Mouse (Mus musculus) embryo, embryonic 9.5 days (tissue): ENCODE measurements around the gene Rnaseh2a.
"Not testable (repeated sequence)": the region's sequence is repeated elsewhere in the genome, so short reads cannot be mapped to it uniquely, and the experiment has no call there.

Experiments used
- DNase-seq: peaks from one replicate; pipeline ENCODE4 v3.0.0-alpha.2; 2017; ENCODE audit errors: extremely low spot score

Gene Rnaseh2a

DNA sequence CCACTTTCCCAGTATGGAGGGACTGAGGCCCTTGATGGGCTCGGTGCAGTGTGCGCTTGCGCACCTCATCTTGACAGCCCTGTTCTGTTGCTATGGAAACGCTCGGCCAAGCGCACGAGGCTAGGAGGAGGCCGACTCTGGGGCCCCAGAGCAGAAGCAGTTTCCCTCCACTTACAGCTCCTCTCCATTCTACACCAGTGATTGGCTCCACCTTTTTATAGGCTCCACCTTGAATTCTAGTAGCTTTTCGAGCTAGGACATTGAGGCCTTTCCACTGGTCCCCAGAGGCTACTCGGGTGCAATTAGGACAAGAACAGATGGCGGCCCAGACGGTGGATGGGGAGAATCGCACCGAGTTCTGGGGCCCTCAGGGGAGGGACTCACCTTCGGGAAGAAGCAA is 34.7 kb downstream of the Rnaseh2a start:
- no peak for DNase-seq

DNA sequence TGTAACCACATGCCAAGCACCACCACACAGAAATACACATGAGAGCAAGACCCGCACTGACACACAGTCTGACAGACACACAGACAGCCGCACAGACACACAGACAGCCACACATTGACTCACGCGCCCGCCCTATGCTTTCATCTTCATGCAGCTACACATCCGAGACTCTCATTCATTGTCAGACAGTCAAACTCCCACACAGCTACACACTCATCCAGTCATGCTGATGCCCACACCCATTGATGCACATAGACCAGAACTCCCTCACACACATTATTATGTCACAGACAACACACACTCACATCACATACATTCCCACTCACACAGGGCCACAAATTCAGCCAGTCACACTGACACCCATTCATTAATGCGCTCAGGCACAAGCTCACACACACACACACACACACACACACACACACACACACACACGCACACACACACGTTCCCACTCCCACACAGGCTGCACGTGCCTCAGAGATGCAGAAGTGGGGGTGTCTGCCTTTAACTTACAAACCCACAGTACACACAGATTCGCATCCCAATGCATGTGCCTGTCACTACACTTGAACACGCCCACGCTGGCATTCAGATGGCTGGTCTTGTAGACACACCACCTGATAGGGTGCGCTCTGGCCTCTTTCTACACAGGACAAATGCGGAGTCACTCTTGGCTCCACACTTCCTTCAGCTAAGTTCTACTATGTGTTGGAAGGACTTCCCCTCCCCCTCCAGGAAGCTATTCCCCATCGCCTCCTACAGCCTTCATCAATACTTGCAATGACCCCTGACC is 35.6 kb downstream of the Rnaseh2a start:
- no peak for DNase-seq

DNA sequence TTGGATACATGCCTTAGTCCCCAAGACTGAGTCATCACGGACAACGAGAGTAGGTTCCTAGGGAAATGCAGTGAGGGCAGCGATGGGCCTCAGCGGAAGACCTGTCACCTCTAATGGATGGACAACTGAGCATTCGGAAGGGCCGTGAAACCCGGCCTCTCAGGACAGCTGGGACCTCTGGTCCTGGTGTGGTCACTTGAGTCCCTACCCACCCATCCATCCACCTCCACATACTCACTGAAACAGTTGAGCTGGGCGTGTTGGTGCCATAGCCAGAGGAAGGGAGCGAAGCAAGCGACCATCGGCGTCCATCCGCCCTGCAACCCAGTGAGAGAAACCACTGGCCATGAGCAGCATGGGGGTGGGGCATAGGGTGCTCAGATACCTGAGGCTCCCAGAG is 39.0 kb downstream of the Rnaseh2a start:
- DNase-seq = no peak

DNA sequence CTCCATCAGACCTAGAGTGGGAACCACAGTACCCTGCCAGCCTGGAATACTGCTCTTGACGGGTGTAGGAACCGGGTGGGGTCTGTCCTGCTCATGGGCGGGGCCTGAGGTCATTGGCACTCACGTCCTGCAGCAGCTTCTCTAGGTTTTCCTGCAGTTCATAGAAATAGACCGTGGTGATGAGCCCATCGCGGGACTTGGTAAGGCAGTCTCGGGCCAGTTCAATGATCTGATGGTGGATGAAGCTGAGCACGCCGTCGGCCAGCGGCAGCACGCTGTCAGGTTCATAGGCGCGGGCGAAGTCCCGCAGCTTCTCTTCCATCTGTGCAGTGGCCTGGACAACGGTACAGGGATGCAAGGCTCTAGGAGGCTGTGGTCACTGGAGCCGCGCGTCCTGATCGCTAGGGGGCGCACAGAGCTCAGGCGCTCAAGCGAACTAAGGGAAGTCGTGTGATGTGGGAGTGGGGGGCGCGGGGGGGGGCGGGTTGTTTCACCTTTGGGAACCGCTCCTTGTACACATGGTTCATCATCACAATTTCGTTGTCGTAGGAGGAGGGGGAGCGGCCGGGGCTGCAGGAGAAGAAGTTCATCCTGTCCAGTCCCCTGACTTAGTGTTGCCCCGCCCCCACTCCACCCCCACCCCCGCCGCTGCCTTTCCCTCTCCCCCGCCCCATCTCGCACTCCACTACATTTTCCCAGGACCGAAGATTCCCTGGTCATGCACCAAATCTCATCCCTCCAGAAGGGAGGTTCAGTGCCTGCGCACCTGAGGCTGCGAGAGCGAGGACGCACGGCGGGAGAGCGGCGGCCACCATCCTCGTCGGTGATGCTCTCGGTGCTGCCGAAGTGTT is 40.9 kb downstream of the Rnaseh2a start:
- peak; percentile 80 for DNase-seq

DNA sequence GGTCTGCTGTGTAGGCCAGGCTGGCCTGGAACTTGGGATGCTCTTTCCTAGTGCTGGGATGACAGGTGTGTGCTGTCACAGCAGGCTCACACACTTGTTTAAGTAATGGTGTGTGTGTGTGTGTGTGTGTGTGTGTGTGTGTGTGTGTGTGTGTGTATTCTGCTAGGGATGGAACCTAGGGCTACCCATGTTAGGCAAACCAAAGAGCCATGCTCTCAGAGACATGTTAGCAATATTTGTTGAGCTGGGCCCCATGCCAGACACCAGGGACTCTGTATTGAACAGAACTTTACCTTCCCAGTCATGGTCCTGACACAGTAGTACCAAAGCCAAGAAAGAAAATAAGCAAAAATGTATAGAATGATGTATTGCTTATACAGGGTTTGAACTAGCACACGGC is 42.1 kb downstream of the Rnaseh2a start:
- DNase-seq = no peak

DNA sequence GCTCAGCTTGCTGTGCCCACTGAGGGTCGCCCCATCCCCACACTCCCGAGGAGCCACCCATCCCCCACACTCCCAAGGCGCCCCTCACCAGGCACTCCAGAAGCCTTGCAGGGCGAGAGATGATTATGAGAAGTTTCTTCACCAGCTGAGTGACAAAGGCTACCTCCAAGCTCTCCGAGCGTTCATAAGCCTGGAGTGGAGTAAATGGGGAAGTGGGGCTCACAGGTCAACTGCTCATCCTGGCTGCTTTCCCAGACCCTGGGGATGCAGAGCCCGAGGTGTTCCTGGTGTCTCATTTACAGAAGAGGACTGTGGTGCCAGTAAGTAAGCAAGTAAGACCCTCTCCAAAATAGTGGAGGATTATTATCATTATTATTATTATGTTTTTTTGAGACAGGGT is 44.0 kb downstream of the Rnaseh2a start:
- DNase-seq = no peak

DNA sequence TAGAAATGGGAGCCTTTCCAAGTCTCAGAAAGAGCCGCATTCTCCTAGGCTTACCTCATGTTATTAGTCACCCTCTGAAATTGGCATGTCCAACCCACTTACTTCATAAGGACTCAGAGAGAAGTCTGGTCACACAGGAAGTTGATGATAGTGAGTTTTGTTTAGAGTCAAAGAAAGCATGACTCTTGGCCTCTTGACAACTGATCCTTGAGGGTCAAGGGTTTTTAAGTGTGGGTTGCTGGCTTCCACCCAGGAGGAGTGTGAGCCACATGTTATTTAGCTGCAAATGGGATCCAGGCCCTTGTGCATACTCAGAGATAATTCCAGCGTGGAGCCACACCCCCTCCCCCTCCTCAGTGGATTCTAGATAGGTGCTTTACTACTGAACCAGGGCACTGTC is 48.0 kb downstream of the Rnaseh2a start:
- DNase-seq = no peak

DNA sequence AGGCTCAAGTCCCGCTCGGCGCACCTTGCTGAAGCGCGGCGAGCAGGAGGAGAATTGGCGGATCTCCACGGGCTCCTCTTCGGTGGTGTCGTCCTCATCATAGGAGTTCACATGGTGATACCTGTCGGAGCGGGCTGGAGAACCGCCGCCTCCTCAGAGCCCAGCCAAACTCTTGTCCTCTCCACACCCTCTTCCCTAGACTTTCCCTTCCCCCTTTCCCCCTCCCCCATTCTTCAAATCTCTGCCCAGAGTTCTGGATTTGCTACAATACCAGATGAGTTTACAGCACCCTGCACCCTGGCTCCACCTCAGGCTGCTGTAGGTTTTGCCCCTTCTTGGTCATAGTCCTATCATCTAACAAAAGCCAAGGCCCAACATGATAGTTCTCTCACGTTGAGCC is 50.9 kb downstream of the Rnaseh2a start:
- DNase-seq = no peak

DNA sequence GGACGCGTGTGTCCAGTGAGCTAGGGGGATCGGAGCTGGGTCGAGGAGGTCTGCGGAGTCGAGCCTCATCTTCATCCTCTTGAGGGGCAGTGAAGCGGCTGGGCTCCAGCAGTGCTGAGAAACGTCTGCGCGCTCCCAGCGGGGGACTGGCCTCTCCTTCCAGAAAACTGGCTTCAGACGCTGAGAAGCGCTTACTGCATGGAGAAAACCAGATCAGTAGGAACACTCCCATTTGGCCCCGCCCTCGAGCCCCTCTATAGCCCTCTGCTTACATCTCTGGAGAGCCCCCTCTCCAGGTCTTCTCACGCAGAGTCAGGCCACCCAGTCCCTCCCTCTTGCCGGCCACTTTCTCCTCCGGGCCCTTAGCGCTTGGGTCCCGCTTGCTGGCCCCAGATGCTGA is 51.8 kb downstream of the Rnaseh2a start:
- no peak for DNase-seq

DNA sequence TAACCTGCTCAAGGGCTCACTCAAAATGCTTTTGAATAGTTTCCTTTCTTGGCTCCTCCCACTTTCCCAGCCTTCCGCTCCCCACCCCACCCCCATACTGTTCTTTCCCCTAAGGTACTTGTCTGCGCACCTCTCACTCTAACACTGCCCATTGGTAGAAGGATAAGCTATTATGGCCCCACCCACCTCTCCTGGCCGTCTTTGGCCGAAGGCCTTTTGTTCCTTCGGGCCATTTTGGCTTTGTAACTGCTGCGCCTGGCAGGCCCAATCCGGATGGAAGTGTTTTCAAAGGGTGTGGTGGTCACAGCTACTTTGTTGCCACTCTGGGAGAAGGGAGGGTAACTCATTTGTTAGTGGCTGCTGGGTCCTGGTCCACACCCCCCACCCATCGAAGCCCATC is 54.3 kb downstream of the Rnaseh2a start:
- DNase-seq = no peak

DNA sequence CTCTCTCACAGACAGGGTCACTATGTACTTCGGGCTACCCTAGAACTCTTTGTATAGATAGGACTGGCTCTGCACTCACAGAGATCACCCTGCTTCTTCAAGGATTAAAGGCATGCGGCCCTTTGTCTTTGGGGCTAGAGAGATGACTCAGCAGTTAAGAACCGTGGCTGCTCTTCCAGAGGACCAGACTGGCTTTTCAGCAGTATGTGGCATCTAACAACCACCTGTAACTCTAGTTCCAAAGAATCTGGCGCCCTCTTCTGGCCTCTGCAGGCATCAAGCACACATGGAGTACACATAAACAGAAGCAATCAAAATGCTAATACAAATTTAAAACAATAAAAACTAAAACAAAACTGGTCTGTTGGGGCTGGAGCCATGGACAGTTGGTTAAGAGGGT is 55.6 kb downstream of the Rnaseh2a start:
- DNase-seq = no peak

DNA sequence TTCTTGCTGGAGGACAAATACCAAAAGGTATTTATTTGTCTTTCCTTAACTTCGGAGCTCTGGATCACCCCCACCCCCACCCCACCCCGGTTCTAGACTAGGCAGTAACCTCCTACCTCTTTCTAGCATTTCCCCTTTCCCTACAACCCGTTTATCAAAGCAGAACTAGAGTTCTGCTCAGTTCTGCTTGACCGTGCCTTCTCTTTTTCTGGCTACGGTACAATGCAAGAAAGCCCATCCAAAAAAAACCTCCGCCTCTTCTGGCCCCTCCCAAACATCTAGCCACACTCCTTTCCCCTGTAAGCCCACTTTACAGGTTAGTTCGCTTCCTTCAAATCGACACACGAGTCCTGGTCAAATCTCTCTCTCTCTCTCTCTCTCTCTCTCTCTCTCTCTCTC is 56.1 kb downstream of the Rnaseh2a start:
- DNase-seq = no peak

DNA sequence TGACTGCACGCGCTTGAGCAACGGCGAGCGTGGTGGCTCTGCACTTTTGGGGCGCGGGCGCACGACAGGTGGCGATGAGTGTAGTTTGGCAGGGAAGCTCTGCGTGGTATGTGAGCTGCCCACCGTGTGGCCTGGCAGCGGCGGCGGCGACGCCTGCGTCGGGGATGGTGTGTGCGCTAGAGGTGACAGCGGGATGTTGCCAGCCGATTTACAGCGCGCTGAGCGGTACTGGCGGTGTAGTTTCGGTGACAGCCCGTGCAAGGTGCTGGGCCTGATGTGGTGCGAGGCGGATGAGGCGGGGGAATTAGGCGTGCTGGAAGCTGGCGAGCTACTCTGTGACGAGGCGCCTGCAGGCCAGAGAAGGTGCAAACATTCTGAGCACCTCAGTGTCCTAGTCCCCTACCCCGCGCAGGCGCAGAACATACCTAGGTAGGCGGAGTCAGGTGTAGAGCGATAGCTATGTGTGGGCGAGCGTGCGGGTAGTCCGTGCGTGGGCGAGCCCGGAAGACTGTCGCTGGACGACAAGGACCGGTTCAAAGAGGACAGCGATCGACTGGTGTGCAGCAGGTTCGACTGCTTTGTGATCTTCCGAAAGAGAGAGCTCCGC is 56.6 kb downstream of the Rnaseh2a start:
- DNase-seq = peak; percentile 55

DNA sequence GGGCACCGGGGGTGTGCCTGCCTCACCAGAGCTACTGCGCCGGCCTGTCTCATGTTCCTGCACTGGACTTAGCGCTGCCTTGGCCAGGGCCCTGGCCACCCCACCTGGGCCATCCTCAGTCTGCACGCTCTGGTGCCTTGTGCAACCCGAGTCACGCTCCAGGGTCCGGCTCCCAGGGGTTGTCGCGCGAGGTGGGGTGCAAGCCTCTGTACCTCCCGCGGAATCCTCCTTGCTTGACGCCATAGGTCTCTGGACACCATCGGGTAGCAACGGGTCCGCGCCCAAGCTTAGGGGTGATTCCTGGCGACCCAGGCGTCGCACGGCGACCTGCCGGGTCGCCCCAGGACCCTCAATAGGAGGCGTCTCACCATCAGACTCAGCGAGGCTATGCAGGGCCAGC is 57.2 kb downstream of the Rnaseh2a start:
- DNase-seq = no peak

DNA sequence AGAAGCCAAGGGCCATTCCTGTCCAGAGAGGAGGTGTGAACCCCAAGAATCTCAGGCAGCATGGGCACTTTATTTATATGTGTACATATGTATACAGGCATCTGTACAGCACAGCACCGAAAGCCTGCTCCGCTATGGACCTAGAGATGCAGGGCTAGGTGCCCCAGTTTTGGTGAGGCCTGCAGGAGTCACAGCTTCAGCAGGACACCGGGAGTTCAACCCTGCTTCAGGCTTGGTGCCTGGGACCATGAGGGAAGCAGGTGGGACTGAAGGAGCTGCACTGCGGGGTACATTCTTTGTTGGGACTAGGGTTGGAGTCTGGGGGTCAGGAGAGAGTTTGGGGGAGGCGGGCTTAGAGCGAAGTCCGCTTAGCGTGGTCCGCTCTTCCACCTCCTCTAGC is 57.7 kb downstream of the Rnaseh2a start:
- no peak for DNase-seq

DNA sequence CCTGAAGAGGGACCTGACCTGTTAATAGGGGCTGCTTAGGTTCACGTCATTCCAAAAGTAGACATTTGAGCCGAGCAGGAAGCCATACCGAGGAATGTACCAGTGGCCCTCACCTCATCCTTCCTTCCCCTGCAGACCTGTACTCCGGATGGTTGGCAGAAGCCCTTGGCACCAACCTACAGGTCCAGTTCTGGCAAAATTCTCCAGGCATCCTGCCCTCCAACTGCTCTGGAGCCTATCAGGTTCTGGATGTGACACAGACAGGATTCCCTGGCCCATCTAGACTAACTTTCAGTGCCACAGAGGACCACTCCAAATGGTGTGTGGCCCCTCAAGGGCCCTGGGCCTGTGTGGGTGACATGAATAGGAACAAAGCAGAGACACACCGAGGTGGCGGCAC is 59.0 kb downstream of the Rnaseh2a start:
- no peak for DNase-seq

DNA sequence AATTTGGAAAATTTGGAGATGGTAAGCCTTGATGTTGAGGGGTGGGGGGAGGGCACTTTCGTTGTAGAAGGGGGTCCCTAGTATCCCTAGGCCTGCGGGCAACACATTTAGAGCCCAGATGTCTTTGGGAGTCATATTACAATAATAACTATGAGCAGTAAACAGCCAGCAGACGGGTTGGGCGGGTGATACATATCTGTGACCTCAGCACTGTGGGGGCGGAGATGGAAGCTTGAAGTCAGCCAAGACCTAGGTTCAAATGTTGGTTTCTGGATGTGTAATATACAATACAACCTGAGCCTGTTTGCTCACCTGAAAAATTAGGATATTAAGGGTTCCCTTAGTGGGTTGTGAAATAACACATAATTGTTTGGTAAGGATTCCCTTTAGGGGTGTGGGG is 59.6 kb downstream of the Rnaseh2a start:
- DNase-seq = no peak

DNA sequence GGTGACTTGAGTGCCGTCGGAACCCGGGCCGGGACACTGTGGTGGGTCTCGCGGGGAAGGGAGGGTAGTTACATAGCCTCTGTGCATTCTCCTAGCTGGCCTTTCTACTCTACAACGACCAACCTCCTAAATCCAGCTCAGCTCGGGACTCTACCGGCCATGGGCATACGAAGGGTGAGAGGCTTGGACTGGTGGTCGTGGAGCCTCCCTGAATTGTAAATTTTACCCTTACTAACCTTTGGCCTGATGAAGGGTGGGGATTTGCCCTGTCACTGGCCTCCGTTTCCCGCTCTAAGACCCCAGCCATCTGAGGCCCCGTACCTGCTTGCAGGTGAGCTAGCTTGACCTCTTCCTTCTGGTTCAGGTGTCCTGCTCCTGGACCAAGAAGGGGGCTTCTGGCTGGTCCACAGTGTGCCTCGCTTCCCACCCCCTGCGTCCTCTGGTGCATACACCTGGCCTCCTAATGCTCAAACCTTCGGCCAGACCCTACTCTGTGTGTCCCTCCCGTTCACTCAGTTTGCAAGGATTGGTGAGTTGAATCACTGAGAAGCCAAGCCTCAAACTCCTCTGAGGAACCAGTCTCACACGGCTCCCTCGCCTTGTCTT is 60.3 kb downstream of the Rnaseh2a start:
- DNase-seq = no peak

DNA sequence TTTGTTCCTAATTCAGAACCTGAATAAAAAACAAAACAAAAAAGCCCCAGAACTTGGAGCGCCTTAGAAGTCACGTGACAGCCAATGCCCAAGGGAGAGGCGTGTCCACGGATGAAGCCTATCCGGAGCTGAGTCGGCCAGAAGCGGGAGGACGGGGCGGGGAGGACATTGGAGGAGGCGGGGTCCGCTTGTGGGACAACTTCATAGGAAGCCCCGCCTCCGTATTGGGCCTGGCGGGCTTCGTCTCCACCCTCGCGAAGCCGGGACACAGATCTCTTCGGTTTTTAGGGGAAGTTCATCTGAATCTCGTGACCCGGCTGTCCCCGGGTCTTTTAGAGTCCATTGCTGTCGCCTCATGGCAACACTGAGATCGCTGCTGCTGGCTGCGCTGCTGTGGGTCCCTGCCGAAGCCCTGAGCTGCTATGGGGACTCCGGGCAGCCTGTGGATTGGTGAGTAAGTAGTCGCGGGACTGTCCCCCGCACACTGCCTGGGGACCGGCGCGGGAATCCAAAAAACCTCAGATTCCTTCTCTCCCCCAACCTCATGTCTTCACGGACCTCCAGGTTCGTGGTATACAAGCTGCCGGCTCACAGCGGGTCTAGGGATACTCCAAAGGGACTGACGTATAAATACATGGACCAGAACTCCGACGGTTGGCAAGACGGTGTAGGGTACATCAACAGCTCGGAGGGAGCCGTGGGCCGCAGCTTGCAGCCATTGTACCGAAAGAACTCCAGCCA is 61.0 kb downstream of the Rnaseh2a start, which contains the start of gene Dnase2a:
Dnase2a (plus strand) TSS at position 140 of the 741 bp plus-strand sequence.
- DNase-seq = peak; percentile 94

DNA sequence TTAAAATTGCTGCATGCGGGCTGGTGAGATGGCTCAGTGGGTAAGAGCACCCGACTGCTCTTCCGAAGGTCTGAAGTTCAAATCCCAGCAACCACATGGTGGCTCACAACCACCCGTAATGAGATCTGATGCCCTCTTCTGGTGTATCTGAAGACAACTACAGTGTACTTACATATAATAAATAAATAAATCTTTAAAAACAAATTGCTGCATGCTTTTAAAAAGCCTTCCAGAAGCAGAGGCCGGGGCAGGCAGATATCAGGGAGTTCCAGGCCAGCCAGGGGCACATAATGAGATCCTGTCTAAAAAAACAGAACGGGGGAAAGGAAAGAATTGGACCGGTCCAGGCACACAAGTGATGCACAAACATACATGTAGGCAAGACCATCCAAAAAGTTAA is 61.6 kb downstream of the Rnaseh2a start:
- DNase-seq = not testable (repeated sequence)

DNA sequence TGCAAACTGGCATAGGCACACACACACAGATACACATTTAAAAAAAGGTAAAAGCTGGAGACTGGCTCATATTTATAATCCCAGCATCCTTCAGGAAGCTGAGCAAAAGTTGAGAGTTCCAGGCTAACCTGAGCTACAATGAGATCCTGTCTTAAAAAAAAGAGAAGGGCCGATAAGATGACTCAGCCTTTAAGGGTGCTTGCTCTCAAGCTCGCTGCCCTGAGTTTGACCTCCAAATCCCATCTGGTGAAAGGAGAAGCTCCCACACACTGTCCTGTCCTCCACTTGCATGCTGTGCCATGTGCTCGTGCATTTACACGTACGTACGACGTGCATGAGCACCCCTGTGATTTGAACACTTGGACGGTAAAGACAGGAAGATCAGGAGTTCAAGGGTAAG is 62.1 kb downstream of the Rnaseh2a start:
- no peak for DNase-seq

DNA sequence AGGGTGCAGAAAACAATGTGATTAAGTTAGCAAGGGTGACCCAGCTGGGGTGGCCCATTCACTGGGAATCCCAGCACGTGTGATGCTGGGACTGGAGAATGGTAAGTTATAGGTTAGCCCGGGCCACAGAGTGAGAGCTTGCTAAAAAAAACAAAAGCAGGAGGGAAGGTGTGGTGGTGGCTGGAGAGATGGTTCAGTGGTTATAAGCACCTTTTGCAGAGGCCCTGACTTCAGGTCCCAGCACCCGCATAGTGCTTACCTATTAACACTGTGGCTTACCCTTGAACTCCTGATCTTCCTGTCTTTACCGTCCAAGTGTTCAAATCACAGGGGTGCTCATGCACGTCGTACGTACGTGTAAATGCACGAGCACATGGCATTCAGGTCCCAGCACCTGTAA is 62.5 kb downstream of the Rnaseh2a start:
- DNase-seq = no peak
